Mouse (Mus musculus): ENCODE measurements around the gene Srcap. TPM values are rescaled to one million over a fixed set of nuclear protein-coding genes. Genes with fewer than 3 reads are reported as not detected.
A peak's percentile ranks its signal among the peaks of the same experiment; 100 is the strongest.
"Not testable (repeated sequence)": the region's sequence is repeated elsewhere in the genome, so short reads cannot be mapped to it uniquely, and the experiment has no call there.

Srcap gene
- polyA plus RNA-seq (2016; fragmentation: Nextera tagmentation; extraction: Ambion mirVana) = 38.2 and 38.8 TPM in 2 replicates

DNA sequence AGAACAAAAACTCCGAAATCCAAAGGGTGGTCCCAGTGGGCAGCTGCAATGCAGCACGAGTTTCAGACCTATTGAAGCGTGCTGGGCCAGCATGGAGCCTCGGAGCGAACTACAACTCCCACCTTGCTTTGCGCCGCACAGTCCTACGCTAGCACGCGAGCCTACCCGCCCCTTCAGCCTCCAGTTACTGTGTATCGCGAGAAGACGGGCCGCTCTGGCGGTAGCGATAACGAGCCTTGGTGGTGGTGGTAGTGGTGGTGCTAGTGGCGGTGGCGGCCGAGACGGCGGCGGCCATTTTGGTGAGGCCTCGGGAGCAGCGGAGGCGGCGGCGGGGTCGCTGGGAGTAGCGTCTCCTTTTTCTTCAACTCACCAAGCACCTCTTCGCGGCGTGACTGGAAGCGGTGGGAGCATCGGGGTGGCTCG, at the start of gene Srcap:
Srcap (plus strand) TSS at position 176 of the 423 bp plus-strand sequence.
- Histone ChIP-seq H3K9ac (peak within 1 kb of the TSS; percentile 88), H3K9me3 (replicated peaks) (no peaks in the 10 kb centered on the region), H3K36me3 (peaks cover 30% of the 10 kb centered on the region), H3K4me1 (peaks cover 42% of the 10 kb centered on the region), H3K4me2 (peak within 1 kb of the TSS; percentile 89), H3K4me3 (peak within 1 kb of the TSS; percentile 95), H3K27me3 (replicated peaks) (no peaks in the 10 kb centered on the region), H3K27ac (peak within 1 kb of the TSS; percentile 97)
- ATAC-seq = peak; percentile 94
- under 1% methylated on average over 37 of the region's 37 CpGs for WGBS (ENCODE audit: insufficient replicate concordance)

DNA sequence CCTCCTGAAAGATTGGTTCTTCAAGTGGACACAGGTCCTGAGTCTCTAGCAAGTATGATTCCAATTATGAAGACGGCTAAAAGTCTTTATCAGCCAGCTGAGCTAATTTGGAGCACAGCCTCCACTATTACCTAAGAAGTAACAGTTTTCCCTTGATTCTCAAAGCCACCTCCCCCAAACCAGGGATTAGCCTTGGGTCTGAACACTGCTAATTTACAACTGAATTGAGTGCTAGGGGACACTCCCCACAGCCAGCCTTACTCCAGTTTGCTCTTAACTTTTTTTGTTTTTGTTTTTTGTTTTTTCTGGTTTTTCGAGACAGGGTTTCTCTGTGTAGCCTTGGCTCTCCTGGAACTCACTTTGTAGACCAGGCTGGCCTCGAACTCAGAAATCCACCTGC, 46.6 kb upstream of the Srcap start:
- 0 out of 2 replicates have a peak overlapping the region, but pooled peaks have one; percentile 15 for H3K27ac ChIP-seq
- peaks cover 25% of the 10 kb centered on the region for H3K4me1 ChIP-seq
- ATAC-seq = no peak
- 0 out of 2 replicates have a peak, but pooled peaks cover 5% of the 10 kb centered on the region for H3K9me3 ChIP-seq (replicated peaks)
- H3K27me3 ChIP-seq (replicated peaks) = no peaks in the 10 kb centered on the region
- H3K4me3 ChIP-seq = no peak overlapping the region
- H3K9ac ChIP-seq = no peak overlapping the region
- peaks cover 65% of the 10 kb centered on the region for H3K36me3 ChIP-seq
- 74% methylated on average over 3 of the region's 3 CpGs for WGBS (ENCODE audit: insufficient replicate concordance)
- no peak overlapping the region for H3K4me2 ChIP-seq

DNA sequence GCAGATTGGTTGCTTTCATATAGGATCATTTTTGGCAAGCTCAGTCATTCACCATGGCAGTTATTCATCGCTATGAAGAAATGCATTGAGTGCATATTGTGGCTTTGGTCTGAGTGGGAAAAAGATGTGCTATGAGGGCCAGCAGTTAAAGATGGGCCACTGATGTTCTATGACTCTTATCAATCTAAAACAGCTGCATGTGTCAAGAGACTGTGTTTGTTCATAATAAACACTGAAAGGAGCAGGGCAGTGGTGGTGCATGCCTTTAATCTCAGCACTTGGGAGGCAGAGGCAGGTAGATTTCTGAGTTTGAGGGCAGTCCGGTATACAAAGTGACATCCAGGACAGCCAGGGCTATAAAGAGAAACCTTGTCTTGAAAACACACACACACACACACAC, 46.1 kb upstream of the Srcap start:
- peak; percentile 57; the same call in 1 of the 2 replicates for ATAC-seq
- not testable (repeated sequence) for H3K9me3 ChIP-seq (replicated peaks)
- 0 out of 2 replicates have a peak overlapping the region, but pooled peaks have one; percentile 15 for H3K27ac ChIP-seq

DNA sequence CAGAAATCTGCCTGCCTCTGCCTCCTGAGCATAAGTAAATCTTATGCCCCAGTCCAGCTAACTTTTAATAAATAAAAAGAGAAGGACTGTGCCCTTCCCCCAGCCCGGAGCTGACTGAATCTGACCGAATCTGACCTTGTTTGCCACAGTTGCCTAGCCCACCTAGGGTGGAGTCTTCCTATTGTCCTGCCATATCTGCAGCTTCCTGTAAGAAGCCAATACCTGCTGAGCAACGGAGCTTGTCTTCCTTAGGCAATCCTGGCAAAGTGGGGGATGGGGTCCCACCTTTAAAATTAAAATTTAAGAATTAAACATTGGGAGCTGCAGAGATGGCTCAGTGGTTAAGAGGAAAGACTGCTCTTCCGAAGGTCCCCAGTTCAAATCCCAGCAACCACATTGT, 45.2 kb upstream of the Srcap start:
- Histone ChIP-seq H3K9me3 (replicated peaks) (0 out of 2 replicates have a peak, but pooled peaks cover 5% of the 10 kb centered on the region), H3K36me3 (peaks cover 52% of the 10 kb centered on the region), H3K4me1 (peaks cover 26% of the 10 kb centered on the region), H3K4me3 (no peak overlapping the region), H3K27me3 (replicated peaks) (no peaks in the 10 kb centered on the region), H3K27ac (no peak overlapping the region), H3K4me2 (no peak overlapping the region), H3K9ac (no peak overlapping the region)
- WGBS (ENCODE audit: insufficient replicate concordance) = 82% methylated on average over 4 of the region's 4 CpGs
- no peak for ATAC-seq

More for the DNA sequence above, 46.1 kb upstream of the Srcap start:
- WGBS (ENCODE audit: insufficient replicate concordance) = 77% methylated on average over 2 of the region's 2 CpGs
- H3K4me2 ChIP-seq; H3K27me3 ChIP-seq (replicated peaks); H3K9ac ChIP-seq; H3K4me3 ChIP-seq: not testable (repeated sequence)
- Histone ChIP-seq H3K36me3 (peaks cover 60% of the 10 kb centered on the region), H3K4me1 (peaks cover 26% of the 10 kb centered on the region)

DNA sequence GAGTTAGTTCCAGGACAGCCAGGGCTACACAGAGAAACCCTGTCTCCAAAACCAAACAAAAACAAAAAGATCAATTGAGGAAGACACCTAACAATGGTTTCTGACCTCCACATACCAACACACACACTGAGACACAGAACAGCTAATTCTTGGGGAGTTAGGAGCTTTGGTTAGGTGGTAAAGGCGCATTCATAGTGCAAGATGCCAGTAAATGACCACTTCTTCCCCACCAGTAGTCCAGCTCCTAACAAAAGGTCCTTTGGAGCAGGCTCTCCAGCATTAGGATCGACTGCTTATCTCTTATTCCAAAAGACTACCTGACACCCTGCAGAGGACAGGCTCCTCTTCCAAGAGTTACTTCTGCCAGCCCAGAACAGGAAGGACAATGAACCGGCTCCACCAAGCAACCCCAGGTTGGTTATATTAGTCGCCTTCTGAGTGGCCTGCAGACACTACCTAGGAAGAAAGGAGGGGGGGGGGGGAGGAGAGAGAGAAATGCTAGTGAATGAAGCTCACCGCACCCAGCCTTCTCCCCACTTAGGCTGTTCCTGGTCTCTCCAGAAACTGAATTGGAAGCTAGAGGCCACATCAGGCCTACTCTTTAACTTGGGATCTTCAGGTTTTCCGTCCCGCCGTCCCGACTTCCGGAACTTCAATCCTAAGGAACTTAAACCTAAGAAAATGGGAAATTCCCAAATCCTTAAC, 41.6 kb upstream of the Srcap start:
- Histone ChIP-seq H3K4me2 (peak overlapping the region; percentile 92), H3K27ac (peak overlapping the region; percentile 99), H3K27me3 (replicated peaks) (no peaks in the 10 kb centered on the region), H3K4me1 (peaks cover 36% of the 10 kb centered on the region), H3K9ac (peak overlapping the region; percentile 95), H3K36me3 (peaks cover 62% of the 10 kb centered on the region), H3K4me3 (peak overlapping the region; percentile 90), H3K9me3 (replicated peaks) (0 out of 2 replicates have a peak, but pooled peaks cover 5% of the 10 kb centered on the region)
- 0 out of 2 replicates have a peak, but pooled peaks have one; percentile 33 for ATAC-seq
- 9% methylated on average over 10 of the region's 10 CpGs for WGBS (ENCODE audit: insufficient replicate concordance)

DNA sequence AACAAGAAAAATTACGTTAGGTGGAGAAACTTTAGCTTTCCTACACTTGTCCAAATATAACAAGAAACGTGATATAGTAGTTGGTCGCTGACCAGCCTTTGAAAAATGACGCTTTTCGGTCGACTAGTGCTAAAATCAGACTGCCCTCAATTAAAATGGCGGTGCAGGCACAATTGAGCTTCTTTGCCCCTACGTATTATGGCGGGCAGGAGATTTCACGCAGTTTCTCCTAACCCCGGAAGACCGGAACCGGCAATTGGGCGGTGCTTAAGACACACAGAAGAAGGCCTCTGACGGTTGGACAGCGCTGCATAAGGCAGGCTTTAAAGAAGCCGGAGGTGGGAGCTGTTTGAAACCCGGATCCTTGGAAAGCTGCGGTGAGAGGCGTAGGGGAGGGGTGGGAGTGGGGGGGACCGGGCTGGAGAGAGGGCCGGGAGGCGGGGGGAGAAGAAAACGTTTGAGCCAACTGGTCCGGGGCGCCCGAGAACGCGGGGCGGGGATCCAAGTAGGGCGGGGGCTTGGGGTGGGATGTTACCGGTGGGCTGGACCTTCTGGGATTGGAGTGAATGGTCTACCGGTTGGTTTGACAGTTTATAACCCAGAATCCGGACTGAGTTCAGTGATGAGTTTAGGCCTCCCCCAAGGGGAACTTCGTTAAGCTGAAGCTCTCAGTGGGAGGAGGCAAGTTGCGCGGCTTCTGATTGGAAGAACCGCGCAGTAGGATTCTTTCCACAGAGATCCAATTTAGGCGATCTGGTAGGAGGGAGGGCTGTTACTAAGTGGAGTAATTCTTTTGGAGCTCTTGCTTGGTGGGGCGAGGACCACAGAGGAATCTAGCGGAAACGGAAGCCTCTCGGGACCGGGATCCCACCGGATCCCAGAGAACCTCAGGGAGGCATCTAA, 40.8 kb upstream of the Srcap start:
- WGBS (ENCODE audit: insufficient replicate concordance) = under 1% methylated on average over 46 of the region's 46 CpGs
- Histone ChIP-seq H3K4me3 (peak overlapping the region; percentile 90), H3K36me3 (peaks cover 63% of the 10 kb centered on the region), H3K9ac (peak overlapping the region; percentile 95), H3K4me1 (peaks cover 32% of the 10 kb centered on the region), H3K27ac (peak overlapping the region; percentile 99), H3K4me2 (peak overlapping the region; percentile 92), H3K9me3 (replicated peaks) (0 out of 2 replicates have a peak, but pooled peaks cover 5% of the 10 kb centered on the region), H3K27me3 (replicated peaks) (no peaks in the 10 kb centered on the region)
- peak; percentile 90 for ATAC-seq

DNA sequence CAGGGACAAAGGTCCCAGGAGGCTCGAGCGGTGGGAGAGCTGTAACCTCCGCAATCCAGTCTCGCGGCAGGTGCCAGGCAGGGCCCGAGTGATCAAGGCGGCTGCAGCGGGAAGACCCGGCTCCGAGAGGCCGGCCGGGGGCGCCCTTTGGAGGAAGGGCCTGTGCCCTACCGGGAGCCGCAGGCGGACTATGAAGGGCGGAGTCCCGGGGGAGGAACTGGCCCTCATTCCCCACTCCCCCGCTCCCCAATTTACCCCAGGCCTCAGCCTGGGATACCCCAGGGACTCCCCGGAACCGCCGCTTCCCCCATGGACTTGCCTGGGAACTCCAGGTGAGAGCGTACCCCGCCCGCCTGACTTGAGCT, 40.2 kb upstream of the Srcap start:
- under 1% methylated on average over 24 of the region's 25 CpGs for WGBS (ENCODE audit: insufficient replicate concordance)
- Histone ChIP-seq H3K4me3 (peak overlapping the region; percentile 90), H3K9ac (peak overlapping the region; percentile 95), H3K9me3 (replicated peaks) (0 out of 2 replicates have a peak, but pooled peaks cover 5% of the 10 kb centered on the region), H3K27me3 (replicated peaks) (no peaks in the 10 kb centered on the region), H3K4me1 (peaks cover 37% of the 10 kb centered on the region), H3K36me3 (peaks cover 64% of the 10 kb centered on the region), H3K4me2 (peak overlapping the region; percentile 92), H3K27ac (peak overlapping the region; percentile 99)
- peak; percentile 42 for ATAC-seq

DNA sequence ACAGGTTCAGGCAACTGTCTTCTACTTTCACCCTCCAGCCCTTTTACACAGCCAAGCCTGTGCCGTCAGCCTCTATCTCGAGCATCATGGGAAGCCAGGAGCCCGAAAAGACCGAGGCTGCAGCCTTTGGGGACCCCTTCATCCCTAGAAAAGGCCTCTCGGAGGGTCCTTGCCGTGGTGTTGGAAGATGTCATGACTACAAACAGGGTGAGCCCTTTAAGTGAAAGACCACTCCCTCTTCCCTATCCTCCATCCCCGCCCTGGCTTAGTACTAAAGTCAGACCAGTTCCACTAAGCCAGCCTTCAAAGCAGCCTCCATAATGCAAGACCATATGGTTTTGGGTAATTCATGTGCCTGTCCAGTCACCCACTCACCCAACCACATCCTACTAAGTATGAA, 39.7 kb upstream of the Srcap start:
- peak overlapping the region; percentile 99 for H3K27ac ChIP-seq
- 5% methylated on average over 7 of the region's 7 CpGs for WGBS (ENCODE audit: insufficient replicate concordance)
- H3K9me3 ChIP-seq (replicated peaks) = 0 out of 2 replicates have a peak, but pooled peaks cover 5% of the 10 kb centered on the region
- peak overlapping the region; percentile 92 for H3K4me2 ChIP-seq
- peaks cover 41% of the 10 kb centered on the region for H3K4me1 ChIP-seq
- H3K27me3 ChIP-seq (replicated peaks) = no peaks in the 10 kb centered on the region
- peak overlapping the region; percentile 90 for H3K4me3 ChIP-seq
- peaks cover 62% of the 10 kb centered on the region for H3K36me3 ChIP-seq
- no peak for ATAC-seq
- H3K9ac ChIP-seq = peak overlapping the region; percentile 95

DNA sequence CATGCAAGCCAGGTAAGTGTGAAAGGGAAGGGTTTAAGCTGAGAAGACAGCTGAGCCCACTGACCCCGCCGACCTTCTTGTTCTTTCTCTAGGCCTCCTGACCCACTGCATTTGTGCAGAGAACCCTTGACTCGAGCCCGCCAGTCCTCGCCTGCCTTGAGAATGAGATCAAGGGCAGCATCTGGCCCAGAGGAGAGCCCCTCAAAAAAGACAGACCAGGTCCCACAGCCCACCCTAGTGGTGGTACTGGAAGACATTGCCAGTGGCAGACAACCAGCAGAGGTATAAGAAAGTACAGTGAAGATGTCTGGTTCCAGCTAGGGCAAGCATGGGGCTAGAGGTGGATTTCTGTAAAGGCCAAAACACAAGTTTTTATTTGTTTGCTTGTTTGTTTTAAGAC, 38.1 kb upstream of the Srcap start:
- H3K4me3 ChIP-seq = no peak overlapping the region

DNA sequence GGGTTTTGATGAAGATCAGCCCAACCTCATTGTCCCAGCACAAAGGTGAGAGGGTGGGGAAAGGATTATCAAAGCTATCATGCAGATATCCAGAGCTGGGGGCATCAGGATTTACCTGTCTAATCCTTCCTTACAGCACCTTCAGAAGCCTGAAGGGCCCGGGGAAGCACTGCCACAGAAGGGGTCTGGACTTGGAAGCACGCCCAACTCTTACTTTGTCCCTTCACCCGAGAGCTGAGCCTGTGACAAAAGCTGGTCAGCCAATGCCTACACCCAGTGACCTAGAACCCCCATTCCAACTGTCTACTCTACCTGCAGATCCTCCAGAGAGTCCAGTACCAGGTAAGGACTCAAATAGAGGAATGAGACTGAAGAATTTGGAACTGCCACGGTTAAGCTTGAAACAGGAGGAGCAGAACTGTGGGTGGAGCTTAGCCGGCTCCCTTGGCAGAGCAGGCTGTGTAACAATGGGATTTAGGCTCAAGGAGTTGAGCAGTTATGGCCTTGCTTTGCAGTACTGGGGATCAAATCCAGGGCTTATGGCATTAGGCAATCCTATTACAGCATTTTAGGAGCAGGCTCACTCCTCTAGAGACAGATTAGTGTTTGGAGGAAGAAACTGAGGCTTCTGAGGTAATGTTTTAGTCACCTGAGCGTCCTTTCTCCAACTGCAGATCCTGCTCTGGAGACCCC, 37.3 kb upstream of the Srcap start:
- Histone ChIP-seq H3K4me2 (no peak overlapping the region), H3K4me3 (no peak overlapping the region), H3K9me3 (replicated peaks) (no peaks in the 10 kb centered on the region), H3K4me1 (peaks cover 44% of the 10 kb centered on the region), H3K36me3 (peaks cover 46% of the 10 kb centered on the region), H3K27ac (no peak overlapping the region), H3K9ac (no peak overlapping the region), H3K27me3 (replicated peaks) (no peaks in the 10 kb centered on the region)
- 82% methylated on average over 6 of the region's 6 CpGs for WGBS (ENCODE audit: insufficient replicate concordance)
- no peak for ATAC-seq

More for the DNA sequence above, 38.1 kb upstream of the Srcap start:
- no peaks in the 10 kb centered on the region for H3K27me3 ChIP-seq (replicated peaks)
- 89% methylated on average over 5 of the region's 5 CpGs for WGBS (ENCODE audit: insufficient replicate concordance)
- ATAC-seq = no peak
- H3K4me2 ChIP-seq = no peak overlapping the region
- H3K27ac ChIP-seq = no peak overlapping the region
- peaks cover 48% of the 10 kb centered on the region for H3K4me1 ChIP-seq
- no peaks in the 10 kb centered on the region for H3K9me3 ChIP-seq (replicated peaks)
- H3K36me3 ChIP-seq = peaks cover 50% of the 10 kb centered on the region
- no peak overlapping the region for H3K9ac ChIP-seq

DNA sequence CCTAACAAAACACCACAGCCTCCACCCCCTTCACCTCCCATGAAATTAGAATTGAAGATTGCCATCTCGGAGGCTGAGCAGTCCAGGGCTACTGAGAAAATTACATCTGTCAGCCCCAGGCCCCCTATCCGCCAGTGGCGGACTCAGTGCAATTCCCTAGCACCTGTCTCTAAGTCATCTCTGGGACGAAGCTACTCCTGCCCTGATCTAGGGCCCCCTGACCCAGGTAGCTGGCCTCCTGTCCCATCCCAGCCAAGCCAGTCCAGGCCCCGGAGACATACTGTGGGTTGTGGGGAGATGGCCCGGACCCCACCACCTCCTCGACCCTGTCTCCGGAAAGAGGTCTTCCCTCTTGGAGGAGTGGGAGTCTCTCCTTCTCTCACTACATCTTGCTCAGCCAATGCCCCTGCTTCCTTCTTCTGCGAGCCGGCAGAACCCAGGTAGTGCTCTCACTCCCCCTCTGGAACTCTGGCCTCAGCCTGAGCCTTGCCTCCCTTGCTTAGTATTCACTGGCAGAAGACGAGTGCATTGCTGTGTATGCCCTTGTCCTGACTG, 36.5 kb upstream of the Srcap start:
- 90% methylated on average over 11 of the region's 11 CpGs for WGBS (ENCODE audit: insufficient replicate concordance)
- peaks cover 51% of the 10 kb centered on the region for H3K36me3 ChIP-seq
- no peak overlapping the region for H3K4me2 ChIP-seq
- ATAC-seq = no peak
- H3K27me3 ChIP-seq (replicated peaks) = no peaks in the 10 kb centered on the region
- no peaks in the 10 kb centered on the region for H3K9me3 ChIP-seq (replicated peaks)
- H3K4me3 ChIP-seq = no peak overlapping the region
- no peak overlapping the region for H3K9ac ChIP-seq
- H3K27ac ChIP-seq = peak overlapping the region; percentile 45; the same call in 1 of the 2 replicates
- H3K4me1 ChIP-seq = peaks cover 44% of the 10 kb centered on the region
